Mouse (Mus musculus) lung, adult 18-20 months (tissue): ENCODE results near the gene Hist2h2aa1.
"Not testable (repeated sequence)": the region's sequence is repeated elsewhere in the genome, so short reads cannot be mapped to it uniquely, and the experiment has no call there.

Experiments
- DNase-seq, 2 experiments: peaks; one replicate each; pipeline ENCODE4 v3.0.0; 2022; ENCODE audit warnings: mixed read lengths in 2 of 2

The Hist2h2aa1 gene

GRCm38 (mm10) chr3:96254683-96255355 is 9.5 kb downstream of the Hist2h2aa1 start:
- no peak for DNase-seq

GRCm38 (mm10) chr3:96255926-96256593 is 10.8 kb downstream of the Hist2h2aa1 start:
- DNase-seq, result peak in 1 of 2 experiments; percentile 23

- DNase-seq, result peak in 1 of 2 experiments; percentile 22
Observed at GRCm38 (mm10) chr3:96257190-96257589, 11.9 kb downstream of the Hist2h2aa1 start.

GRCm38 (mm10) chr3:96260220-96260619 is 14.9 kb downstream of the Hist2h2aa1 start:
- DNase-seq, result no peak

- no peak for DNase-seq
Observed at GRCm38 (mm10) chr3:96261623-96262022, 16.3 kb downstream of the Hist2h2aa1 start.

- peak; percentile 90 to 93 for DNase-seq
Observed at GRCm38 (mm10) chr3:96262216-96262875, 17.0 kb downstream of the Hist2h2aa1 start.

- peak; percentile 97 to 98 for DNase-seq
Observed at GRCm38 (mm10) chr3:96262979-96263550, 17.8 kb downstream of the Hist2h2aa1 start, which contains the start of gene Hist2h4. TSS of gene Hist2h4 (minus strand) at chr3:96263311.

- peak; percentile 54 to 57 for DNase-seq
Observed at GRCm38 (mm10) chr3:96263558-96264403, 18.5 kb downstream of the Hist2h2aa1 start.

- no peak for DNase-seq
Observed at GRCm38 (mm10) chr3:96264404-96264949, 19.2 kb downstream of the Hist2h2aa1 start.

- no peak for DNase-seq
Observed at GRCm38 (mm10) chr3:96266132-96266710, 20.9 kb downstream of the Hist2h2aa1 start.

GRCm38 (mm10) chr3:96267541-96267940 is 22.2 kb downstream of the Hist2h2aa1 start:
- DNase-seq, result no peak

GRCm38 (mm10) chr3:96268051-96268775 is 22.9 kb downstream of the Hist2h2aa1 start, which contains the start of gene Hist2h3b:
TSS of gene Hist2h3b (plus strand) at chr3:96268654.
- DNase-seq, result peak; percentile 79 to 80

- not testable (repeated sequence) for DNase-seq
Observed at GRCm38 (mm10) chr3:96268776-96269378, 23.6 kb downstream of the Hist2h2aa1 start.

- DNase-seq, result peak; percentile 94 to 95
Observed at GRCm38 (mm10) chr3:96269511-96270474, 24.5 kb downstream of the Hist2h2aa1 start, which contains the start of gene Hist2h2bb. TSS of gene Hist2h2bb (plus strand) at chr3:96269752.

GRCm38 (mm10) chr3:96273591-96274465 is 28.5 kb downstream of the Hist2h2aa1 start:
- DNase-seq, result no peak

- no peak for DNase-seq
Observed at GRCm38 (mm10) chr3:96277428-96277799, 32.1 kb downstream of the Hist2h2aa1 start.

- DNase-seq, result peak; percentile 87 to 91
Observed at GRCm38 (mm10) chr3:96277800-96278624, 32.7 kb downstream of the Hist2h2aa1 start.
